Mouse (Mus musculus) kidney, adult 2 months (tissue): ENCODE measurements around the gene Msh4.

ENCODE experiments used
- CTCF ChIP-seq: fragments of 200-500 bp; conservative IDR thresholded peaks from 2 replicates; pipeline ENCODE4 v1.5.1; 2011; ENCODE audit warnings: low read depth, mild to moderate bottlenecking, control low read depth, low read length, moderate library complexity, mixed read lengths; ENCODE audit not compliant: insufficient read depth, insufficient read length
- POLR2A ChIP-seq: fragments of 200-500 bp; IDR thresholded peaks from one replicate; pipeline ENCODE4 v1.6.1; 2011; ENCODE audit warnings: low read depth, low read length, control low read depth

- TF ChIP-seq CTCF (no peak), POLR2A (no peak)
Measured at GRCm38 (mm10) chr3:153929526-153929925, 23.6 kb upstream of the Msh4 start.
